Mouse (Mus musculus): ENCODE data around the gene Zkscan17.

The Zkscan17 gene

DNA sequence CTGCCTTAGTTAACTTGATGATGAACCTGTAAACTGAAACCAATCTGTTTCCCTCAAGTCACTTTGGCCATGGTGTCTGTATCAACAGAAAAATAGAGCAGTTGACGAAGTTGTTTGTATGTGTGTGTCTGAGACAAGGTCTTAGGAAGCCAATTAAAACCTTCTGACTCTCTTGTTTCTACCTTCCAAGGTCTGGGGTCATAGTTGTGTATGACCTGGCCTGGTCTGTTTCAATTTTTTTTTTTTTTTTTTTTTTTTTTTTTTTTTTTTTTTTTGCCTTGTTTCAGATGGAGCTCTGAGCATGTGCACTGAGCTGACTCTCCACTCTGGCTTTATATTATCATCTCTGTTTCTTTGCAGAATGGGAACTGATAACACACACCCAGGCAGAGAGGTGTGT lies 9.1 kb downstream of the Zkscan17 start:
- DNase-seq, result no peak

DNA sequence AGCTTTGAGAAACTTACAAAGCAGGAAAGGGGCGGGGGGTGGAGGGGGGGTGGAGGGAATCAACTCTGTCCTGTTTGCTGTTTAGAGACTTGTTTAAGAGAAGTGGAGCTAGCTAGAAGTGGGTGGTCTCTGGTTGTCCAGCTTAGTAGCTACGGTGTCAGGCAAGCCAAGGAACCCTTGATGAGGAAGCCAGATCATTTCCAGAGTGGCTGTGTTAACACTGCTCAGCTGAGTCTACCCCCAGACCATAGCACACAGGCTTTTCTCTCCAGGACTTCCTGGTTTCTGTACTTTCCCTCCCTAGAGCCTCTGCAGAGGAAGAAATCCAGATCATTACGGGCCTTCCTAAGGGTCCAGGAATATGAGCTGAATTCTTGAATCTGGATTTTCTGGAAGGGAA lies 11.8 kb downstream of the Zkscan17 start:
- no peak for DNase-seq

GRCm38 (mm10) chr11:59514381-59514780 lies 12.2 kb downstream of the Zkscan17 start:
- DNase-seq, result no peak

- DNase-seq, result no peak
These were observed 13.0 kb downstream of the Zkscan17 start for GRCm38 (mm10) chr11:59513556-59513955.

DNA sequence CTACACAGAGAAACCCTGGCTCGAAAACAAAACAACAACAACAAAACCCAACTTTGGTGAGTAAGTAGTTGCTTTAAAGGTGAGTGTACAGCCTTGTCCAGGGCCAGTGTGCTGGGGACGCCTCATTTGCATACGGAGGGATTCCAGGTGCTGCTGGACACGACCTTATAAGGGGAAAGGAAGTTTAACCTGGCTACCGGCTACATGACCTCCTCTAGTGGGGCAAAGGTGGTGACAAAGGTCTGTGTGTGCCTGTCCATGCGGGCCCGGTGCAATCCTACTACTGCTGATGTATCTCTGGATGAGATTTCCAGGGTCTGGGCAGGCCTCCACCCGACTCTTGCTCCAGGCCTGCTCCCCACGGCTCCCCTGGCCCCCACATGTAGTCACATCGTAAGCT lies 13.8 kb downstream of the Zkscan17 start:
- DNase-seq, result no peak

- DNase-seq, result no peak
These were observed 15.0 kb downstream of the Zkscan17 start for GRCm38 (mm10) chr11:59511558-59511957.

DNA sequence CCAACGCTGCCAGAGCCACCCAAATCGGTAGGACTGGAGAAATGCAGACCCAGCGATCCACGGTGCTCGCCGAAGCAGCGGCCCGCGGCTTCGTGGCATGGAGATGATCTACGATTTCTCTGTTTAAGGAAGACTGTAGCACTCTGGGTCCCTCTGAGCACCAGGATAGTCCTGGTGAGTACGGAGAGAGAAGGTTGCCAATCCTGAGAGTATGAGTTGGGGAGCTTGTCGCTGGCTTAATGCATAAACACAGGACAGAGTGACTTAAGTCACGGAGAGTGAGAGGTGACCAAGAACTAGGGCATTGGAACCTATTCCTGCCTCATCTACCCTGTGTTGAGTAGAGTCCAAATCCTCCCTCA lies 19.9 kb downstream of the Zkscan17 start:
- DNase-seq, result no peak

GRCm38 (mm10) chr11:59505839-59506712 lies 20.5 kb downstream of the Zkscan17 start:
- DNase-seq, result peak; percentile 82

GRCm38 (mm10) chr11:59505351-59505838 lies 21.2 kb downstream of the Zkscan17 start:
- DNase-seq, result peak; percentile 85

- DNase-seq, result no peak
These were observed 24.4 kb downstream of the Zkscan17 start for GRCm38 (mm10) chr11:59501978-59502700.

- DNase-seq, result no peak
These were observed 28.8 kb downstream of the Zkscan17 start for GRCm38 (mm10) chr11:59497747-59498146.

DNA sequence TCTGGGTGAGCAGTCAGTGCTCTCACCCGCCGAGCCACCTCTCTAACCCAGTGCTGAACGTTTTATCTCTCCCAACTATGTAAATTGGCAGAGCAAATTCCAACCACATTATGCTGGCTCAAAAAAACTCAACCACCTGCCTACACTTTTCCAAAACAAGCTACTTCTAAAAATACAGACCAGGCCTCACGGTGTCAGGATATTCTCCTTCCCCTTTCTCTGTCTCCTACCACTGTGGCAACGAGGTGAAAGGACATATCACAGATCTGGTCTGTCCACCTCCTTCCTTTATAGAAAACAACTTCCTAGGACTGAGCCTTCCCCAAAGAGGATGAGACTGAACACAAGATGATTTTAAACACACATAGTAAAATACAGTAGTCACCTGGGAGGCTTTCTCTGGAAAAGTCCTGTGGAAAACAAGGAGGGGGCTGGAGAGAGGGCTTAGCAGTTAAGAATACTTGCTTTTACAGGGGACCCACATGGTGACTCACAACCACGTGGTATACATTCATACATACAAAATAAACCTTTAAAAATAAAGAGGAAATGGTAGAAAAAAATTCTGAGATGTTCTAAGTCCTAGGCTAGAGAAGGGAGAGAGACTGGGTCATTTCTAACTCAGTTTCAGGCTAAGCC lies 29.8 kb downstream of the Zkscan17 start:
- no peak for DNase-seq

- no peak for DNase-seq
These were observed 40.3 kb downstream of the Zkscan17 start for GRCm38 (mm10) chr11:59486222-59486621.

DNA sequence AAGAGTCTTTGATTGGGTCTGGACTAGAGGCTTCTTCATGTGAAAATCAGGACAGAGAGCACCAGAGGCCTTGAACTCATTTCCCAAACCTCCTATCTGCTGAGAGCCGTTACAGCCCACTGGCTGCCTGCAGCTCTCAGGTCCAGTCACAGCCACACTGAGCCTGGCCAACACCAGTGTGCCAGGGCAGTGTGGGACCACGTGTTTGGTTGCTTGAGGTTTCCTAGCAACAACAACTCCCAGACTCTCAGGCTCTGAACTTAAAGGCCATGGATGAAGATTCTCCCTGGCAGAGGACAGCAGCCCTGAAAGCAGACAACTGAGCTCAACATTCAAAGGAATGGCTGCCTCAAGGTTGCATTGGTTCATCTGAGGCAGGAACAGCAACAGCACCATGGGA lies 40.9 kb downstream of the Zkscan17 start:
- DNase-seq, result no peak

- DNase-seq, result peak; percentile 44
These were observed 43.3 kb downstream of the Zkscan17 start for GRCm38 (mm10) chr11:59483212-59483611.

DNA sequence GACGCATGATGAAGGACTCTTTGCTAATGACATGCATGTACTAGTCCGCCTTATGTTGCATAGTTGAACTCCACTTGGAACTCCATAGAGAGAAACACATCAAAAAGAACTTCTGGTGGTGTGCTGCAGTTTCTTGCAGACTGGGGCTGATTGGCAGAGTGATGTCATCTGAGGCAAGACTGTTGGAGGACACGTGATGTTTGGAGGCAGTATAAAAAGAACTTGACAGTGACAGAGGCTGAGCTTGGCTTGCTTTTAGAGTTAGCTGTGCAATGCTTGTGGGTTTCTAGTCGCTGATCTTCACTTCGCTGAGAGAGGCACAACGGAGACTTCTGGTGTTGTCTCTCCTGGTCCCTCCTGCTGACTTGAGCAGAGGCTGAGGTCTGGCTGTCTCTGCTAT lies 49.3 kb downstream of the Zkscan17 start:
- DNase-seq, result no peak

DNA sequence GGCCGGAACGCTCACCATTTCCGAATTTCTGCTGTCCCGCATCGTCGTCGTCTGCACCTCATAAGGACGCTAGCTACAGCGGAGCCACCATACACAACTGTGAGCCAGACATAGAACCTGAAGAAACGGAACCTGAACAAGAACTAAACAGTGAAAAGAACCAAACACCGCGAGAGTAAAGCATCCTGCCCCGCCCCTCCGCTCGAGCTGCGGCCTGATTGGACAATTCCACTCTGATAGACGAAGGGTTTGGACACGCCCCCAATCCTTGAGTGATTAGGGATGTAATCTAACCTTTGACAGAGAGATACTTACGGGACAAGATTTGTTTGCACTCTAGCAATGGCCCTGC lies 54.2 kb downstream of the Zkscan17 start, which contains the start of gene Zfp867:
Gene Zfp867 (minus strand): TSS at position 149 of the 352 bp plus-strand sequence.
- DNase-seq, result peak; percentile 88

DNA sequence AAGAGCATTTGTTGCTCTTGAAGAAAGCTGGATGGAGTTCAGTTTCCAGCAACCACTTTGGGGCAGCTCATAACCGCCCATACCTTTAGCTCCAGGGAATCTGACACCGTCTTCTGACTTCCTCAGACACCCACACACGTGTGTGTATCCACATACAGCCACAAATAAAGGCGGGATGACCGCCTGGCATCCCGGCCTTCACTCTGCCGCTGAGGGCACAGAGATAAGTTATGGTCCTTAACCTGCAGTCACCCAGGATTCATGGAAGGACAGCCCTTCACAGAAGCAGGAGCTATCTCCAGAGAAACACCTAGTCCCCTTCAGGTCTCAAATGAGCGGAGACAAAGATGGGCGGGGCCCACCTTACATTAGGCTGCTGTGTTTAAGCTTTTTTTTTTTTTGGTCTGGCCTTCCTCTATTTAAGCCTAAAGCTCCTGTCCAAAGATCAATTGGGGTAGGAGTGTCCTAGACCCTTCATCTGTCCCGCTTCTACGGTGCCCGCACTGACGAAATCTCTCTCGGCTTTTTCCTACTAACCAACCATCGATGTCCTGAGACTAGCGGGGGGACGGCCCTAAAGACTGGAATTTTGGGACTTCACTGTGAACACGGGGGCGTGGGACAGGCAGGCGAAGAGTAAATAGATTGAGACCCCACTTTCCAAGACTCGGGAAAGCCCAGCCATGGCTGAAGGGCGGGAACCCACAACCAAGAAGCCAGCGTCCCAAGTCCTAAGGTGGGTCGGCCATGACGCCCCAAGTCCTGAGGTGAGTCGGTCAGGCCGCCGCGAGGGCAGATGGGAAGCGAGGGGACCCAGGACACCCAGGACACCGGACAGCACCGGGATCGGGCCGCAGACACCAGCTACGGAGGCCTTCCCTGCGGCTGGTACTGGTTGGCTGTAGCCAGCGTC lies 54.9 kb downstream of the Zkscan17 start:
- peak; percentile 8 for DNase-seq

DNA sequence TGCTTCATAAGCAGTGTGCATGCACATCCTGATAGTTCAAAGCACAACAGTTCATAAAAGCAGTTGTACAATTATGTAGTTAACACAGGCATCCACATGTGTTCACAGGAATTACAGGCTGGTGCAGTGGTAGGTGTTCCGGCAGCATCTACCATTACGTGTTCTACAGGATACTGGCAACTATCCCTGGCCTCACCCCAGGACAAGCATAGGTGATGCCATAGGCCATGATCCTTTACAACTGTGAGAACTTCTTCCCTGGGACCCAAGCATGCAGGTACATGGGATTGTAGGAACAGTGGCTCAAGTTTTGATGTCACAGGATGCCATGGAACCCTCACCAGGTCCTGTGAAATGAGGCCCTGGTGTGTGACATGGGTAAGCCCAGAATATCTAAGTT lies 66.1 kb downstream of the Zkscan17 start:
- DNase-seq, result no peak

DNA sequence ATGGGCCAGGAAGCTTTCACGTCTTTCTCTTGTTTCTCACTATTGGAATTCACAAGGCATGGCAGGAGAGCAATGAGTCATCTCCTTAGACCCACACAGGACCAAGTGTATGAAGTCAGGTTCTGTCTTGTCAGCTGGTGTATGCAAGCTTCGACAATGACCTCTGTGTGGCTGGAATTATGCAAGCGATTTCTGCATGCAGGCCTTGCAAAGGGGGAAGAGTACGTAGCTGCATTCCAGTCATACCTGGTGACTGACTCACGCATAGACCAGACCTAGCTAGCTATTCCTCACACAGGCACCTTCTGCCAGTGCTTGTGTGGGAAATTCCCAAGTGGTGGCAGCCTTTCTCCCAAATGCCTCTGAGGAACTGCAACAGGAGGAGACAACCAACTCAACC lies 67.6 kb downstream of the Zkscan17 start:
- DNase-seq, result no peak

DNA sequence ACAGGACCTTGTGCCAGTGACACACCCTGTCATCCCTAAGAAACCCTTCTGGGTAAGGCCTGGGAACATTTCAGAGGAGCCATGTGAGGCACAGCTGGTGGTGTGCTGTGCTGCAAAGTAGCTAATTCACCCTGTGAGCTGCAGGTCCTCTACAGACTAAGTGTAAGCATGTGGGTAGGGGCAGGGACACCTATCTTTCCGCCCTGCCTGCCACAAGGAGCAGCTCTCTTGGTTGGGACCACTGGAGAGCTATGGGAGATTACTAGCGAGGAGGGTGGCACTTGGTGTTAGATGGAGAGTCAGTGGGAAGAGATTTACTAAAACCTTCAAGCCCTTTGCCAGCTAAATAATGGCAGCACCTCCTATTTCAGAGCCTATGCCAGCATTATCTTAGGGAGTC lies 69.7 kb downstream of the Zkscan17 start:
- no peak for DNase-seq

GRCm38 (mm10) chr11:59456346-59456745 lies 70.2 kb downstream of the Zkscan17 start:
- no peak for DNase-seq

- no peak for DNase-seq
These were observed 75.5 kb downstream of the Zkscan17 start, which contains the start of gene Snap47 for GRCm38 (mm10) chr11:59451086-59451485. Gene Snap47, minus strand, starts transcription at chr11:59451186.
